Mouse (Mus musculus) olfactory bulb, adult 2 months (tissue): ENCODE measurements around the gene Ccdc174. TPM values are rescaled to one million over a fixed set of nuclear protein-coding genes. Genes with fewer than 3 reads are reported as not detected.

Experiments used
- H3K27ac ChIP-seq: fragments of 200-500 bp; 2 replicates; pipeline ENCODE4 v1.5.1; 2012; ENCODE audit warnings: low read depth, low read length; ENCODE audit not compliant: insufficient read depth
- H3K4me1 ChIP-seq: fragments of 200-500 bp; 2 replicates; pipeline ENCODE4 v1.6.1; 2012; ENCODE audit warnings: low read length; ENCODE audit not compliant: control insufficient read depth, insufficient read depth
- H3K4me3 ChIP-seq: fragments of 200-500 bp; 2 replicates; pipeline ENCODE4 v1.5.1; 2012; ENCODE audit warnings: mild to moderate bottlenecking, low read depth, low read length, moderate library complexity; ENCODE audit not compliant: insufficient read depth
- CTCF ChIP-seq: fragments of 200-500 bp; IDR thresholded peaks from 2 replicates; pipeline ENCODE4 v1.5.1; 2012; ENCODE audit warnings: low read depth, mild to moderate bottlenecking, low read length, moderate library complexity; ENCODE audit not compliant: insufficient read depth
- POLR2A ChIP-seq: fragments of 200-500 bp; IDR thresholded peaks from 2 replicates; pipeline ENCODE4 v1.6.1; 2012; ENCODE audit warnings: mild to moderate bottlenecking, low read depth, low read length, moderate library complexity; ENCODE audit not compliant: insufficient read depth
- WGBS: fragments of 180-500 bp; shearing (Covaris S2); methylation state at CpG from one replicate; pipeline ENCODE4 v1.1.7; 2018; 5-methylcytosine and 5-hydroxymethylcytosine counted together
- polyA plus RNA-seq: library from polyadenylated mRNA; stranded (reverse); fragments of >200 nt; gene quantifications from 2 replicates; pipeline ENCODE4 v1.2.4, GENCODE M21; 2012; ENCODE audit warnings: low replicate concordance; ENCODE audit not compliant: missing spikeins, insufficient read depth, insufficient read length

The Ccdc174 gene
- polyA plus RNA-seq: not detected in 2 replicates

- TF ChIP-seq CTCF (no peak), POLR2A (peak; percentile 91)
- under 1% methylated on average over 47 of the region's 47 CpGs for WGBS
Measured at GRCm38 (mm10) chr6:91877885-91878651, at the start of gene Ccdc174. Gene Ccdc174 (plus strand): TSS chr6:91878053.

GRCm38 (mm10) chr6:91832863-91833440 is 44.9 kb upstream of the Ccdc174 start:
- Histone ChIP-seq H3K27ac (no peak overlapping the region), H3K4me1 (peaks cover 6% of the 10 kb centered on the region; the same call in 1 of the 2 replicates), H3K4me3 (no peak overlapping the region)
- no peak for TF ChIP-seq POLR2A
- TF ChIP-seq CTCF: no peak
- WGBS: 72% methylated on average over 3 of the region's 3 CpGs

More at GRCm38 (mm10) chr6:91877885-91878651, at the start of gene Ccdc174:
- Histone ChIP-seq H3K27ac (0 out of 2 replicates have a peak within 1 kb of the TSS, but pooled peaks have one; percentile 18), H3K4me1 (no peaks in the 10 kb centered on the region), H3K4me3 (peak within 1 kb of the TSS; percentile 83)

- Histone ChIP-seq H3K4me3 (peak overlapping the region; percentile 42), H3K4me1 (peaks cover 26% of the 10 kb centered on the region), H3K27ac (peak overlapping the region; percentile 88)
- TF ChIP-seq POLR2A: no peak
- TF ChIP-seq CTCF: no peak
- 9% methylated on average over 23 of the region's 23 CpGs for WGBS
Measured at GRCm38 (mm10) chr6:91839010-91839871, 38.6 kb upstream of the Ccdc174 start.

- TF ChIP-seq POLR2A: 0 out of 2 replicates have a peak, but pooled peaks have one; percentile 0
- TF ChIP-seq CTCF: peak; percentile 27; the same call in 1 of the 2 replicates
- no peak overlapping the region for H3K27ac ChIP-seq
- peaks cover 26% of the 10 kb centered on the region for H3K4me1 ChIP-seq
- 3% methylated on average over 46 of the region's 46 CpGs for WGBS
- H3K4me3 ChIP-seq: peak overlapping the region; percentile 80
Measured at GRCm38 (mm10) chr6:91842897-91843627, 34.8 kb upstream of the Ccdc174 start.

- Histone ChIP-seq H3K4me1 (peaks cover 24% of the 10 kb centered on the region), H3K4me3 (peak overlapping the region; percentile 80), H3K27ac (no peak overlapping the region)
- 2% methylated on average over 69 of the region's 69 CpGs for WGBS
- TF ChIP-seq CTCF (no peak), POLR2A (peak; percentile 37; the same call in 1 of the 2 replicates)
Measured at GRCm38 (mm10) chr6:91843628-91844153, 34.2 kb upstream of the Ccdc174 start.

DNA sequence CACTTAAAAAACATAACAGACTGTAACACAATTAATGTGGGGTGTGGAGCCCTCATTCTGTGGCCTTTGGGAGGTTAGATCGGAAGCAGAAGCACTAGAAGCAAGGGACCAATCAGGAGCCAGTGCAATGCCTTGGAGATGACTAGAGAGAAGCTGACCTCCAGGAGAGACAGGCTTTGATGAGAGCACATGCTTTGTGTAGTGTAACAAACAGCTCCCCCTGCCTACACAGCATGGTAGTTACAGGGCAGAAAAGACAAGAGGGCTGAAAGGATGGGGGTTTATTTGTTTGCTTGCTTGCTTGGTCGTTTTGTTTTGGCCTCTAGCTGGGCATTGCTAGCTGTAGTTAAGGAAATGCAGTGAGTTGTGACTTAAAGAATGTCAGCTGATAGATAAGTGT is 25.3 kb upstream of the Ccdc174 start:
- Histone ChIP-seq H3K27ac (no peak overlapping the region), H3K4me1 (no peaks in the 10 kb centered on the region), H3K4me3 (no peak overlapping the region)
- TF ChIP-seq CTCF (no peak), POLR2A (no peak)
- 6% methylated on average over 2 of the region's 2 CpGs for WGBS

GRCm38 (mm10) chr6:91858339-91858738 is 19.5 kb upstream of the Ccdc174 start:
- Histone ChIP-seq H3K27ac (no peak overlapping the region), H3K4me1 (no peaks in the 10 kb centered on the region), H3K4me3 (no peak overlapping the region)
- 70% methylated on average over 5 of the region's 5 CpGs for WGBS
- TF ChIP-seq CTCF (no peak), POLR2A (no peak)

DNA sequence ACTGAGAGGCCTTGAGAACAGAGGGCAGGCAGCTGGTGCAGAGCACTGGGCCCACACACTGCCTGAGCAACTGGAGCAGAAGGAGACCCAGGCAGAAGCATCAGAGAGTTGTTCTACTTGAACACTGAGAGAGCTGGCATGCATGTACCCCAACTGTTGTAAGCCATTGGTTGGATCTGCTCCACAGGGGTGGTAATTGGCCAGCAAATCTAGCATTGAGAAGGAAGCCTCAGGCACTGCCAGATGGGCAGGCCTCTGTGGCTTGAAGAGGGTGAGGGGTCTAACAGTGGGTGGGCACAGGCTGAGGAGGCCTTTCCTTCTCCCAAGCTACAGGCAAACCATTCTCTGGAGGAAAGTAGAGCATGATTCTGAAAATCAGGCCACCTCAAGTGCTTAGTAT is 15.0 kb upstream of the Ccdc174 start:
- H3K4me3 ChIP-seq: no peak overlapping the region
- H3K27ac ChIP-seq: no peak overlapping the region
- 0 out of 2 replicates have a peak, but pooled peaks cover 4% of the 10 kb centered on the region for H3K4me1 ChIP-seq
- TF ChIP-seq POLR2A (no peak), CTCF (no peak)
